ENCODE assay signal across 9 mouse cellular contexts in the genomic region with DNA sequence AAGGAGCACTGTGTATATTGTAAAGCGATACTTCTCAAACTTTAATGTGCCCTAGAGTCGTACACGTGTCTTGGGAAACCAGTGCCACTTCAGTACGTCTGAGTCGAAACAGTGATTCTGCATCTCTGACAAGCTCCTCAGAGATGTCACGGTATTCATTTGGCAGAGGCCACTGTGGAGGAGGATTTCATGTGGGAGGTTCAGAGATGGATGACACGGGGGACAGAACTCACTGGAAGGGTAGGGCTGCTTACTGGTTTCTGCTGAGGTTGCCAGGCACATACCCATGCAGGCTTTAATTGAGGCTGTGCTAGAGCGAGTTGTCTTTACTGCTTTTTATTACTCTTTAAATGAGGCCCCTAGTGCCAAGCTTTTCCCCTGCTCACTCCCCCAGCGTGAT.
DNase-seq lines count a peak whose midpoint lies in the region; TF ChIP-seq lines count a peak whose summit lies in the region.
"Had no signal": no experiment of that assay in that cellular context is flagged by ENCODE, and none has a peak within 500 bp of the region (broad histone marks: within the 10 kb centered on the region; RNA-seq: fewer than 3 reads in every experiment).

No protein-coding gene starts in this region.

- no peak overlapping the region for H3K4me3 ChIP-seq in olfactory bulb, adult 2 months (ENCODE audit: insufficient read depth, low read depth, low read length)
- H3K4me3 ChIP-seq: heart, embryonic 10.5 days had no signal

- H3K4me1 ChIP-seq in olfactory bulb, adult 2 months (ENCODE audit: control insufficient read depth, insufficient read depth, low read length): peaks cover 11% of the 10 kb centered on the region
- H3K4me1 ChIP-seq: heart, embryonic 10.5 days had no signal

- DNase-seq in left cerebral cortex, adult 11 months (ENCODE audit: low spot score): peak; percentile 34
- no peak for DNase-seq in left cerebral cortex, postnatal 4 days
- peak; percentile 32 to 46 for DNase-seq in frontal cortex, postnatal 25 days (ENCODE audit: low spot score in 2 of 2)
- peak; percentile 70 to 80 for DNase-seq in left cerebral cortex, adult 18-20 months (ENCODE audit: low spot score in 2 of 2)
- no peak for DNase-seq in Muller cell, postnatal 12 days (ENCODE audit: inconsistent ontology term)
- DNase-seq in spleen, adult 12 weeks (ENCODE audit: low spot score): no peak
- DNase-seq: thymus, postnatal 4 days had no signal

- H3K27ac ChIP-seq in olfactory bulb, adult 2 months (ENCODE audit: insufficient read depth, low read depth, low read length): peak overlapping the region; percentile 64
- H3K27ac ChIP-seq: heart, embryonic 10.5 days had no signal

- TF ChIP-seq CTCF in olfactory bulb, adult 2 months (IDR thresholded peaks at IDR 0.05; ENCODE audit: insufficient read depth, low read depth, low read length): no peak

- no peak for TF ChIP-seq POLR2A in olfactory bulb, adult 2 months (IDR thresholded peaks at IDR 0.05; ENCODE audit: insufficient read depth, low read depth, low read length)

- 21% methylated on average over 9 of the region's 9 CpGs for WGBS in olfactory bulb, adult 2 months

- intact Hi-C loops in left cerebral cortex, postnatal 4 days (cut with DNase I): no loop called here

Comparison
In these comparisons a context has a peak if more than half of its experiments do, and no peak if none do; other contexts are left out.
1. DNase-seq: peak in left cerebral cortex, adult 11 months (single experiment), frontal cortex, postnatal 25 days (2 of 2) and left cerebral cortex, adult 18-20 months (2 of 2); none in left cerebral cortex, postnatal 4 days (single experiment), Muller cell, postnatal 12 days (single experiment) and spleen, adult 12 weeks (single experiment).